Mouse (Mus musculus) limb, embryonic 11.5 days (tissue): Measurements from ENCODE around the gene Tmem81. TPM values are rescaled to one million over a fixed set of nuclear protein-coding genes. Genes with fewer than 3 reads are reported as not detected.

Source experiments
- ATAC-seq: fragments of 200-750 bp; cut with Nextera tagmentation; 2 replicates; pipeline ENCODE4 v1.8.0; 2017; ENCODE audit warnings: low read depth; ENCODE audit not compliant: insufficient number of reproducible peaks, low FRiP score, low TSS enrichment
- DNase-seq: peaks from one replicate; pipeline ENCODE4 v3.0.0-alpha.2; 2015; ENCODE audit warnings: low spot score
- H3K27ac ChIP-seq: fragments of 300-500 bp; sonication (generic); replicated peaks from 2 replicates; pipeline ENCODE4 v1.5.1; 2014; ENCODE audit warnings: low read depth, mild to moderate bottlenecking, low read length
- H3K27me3 ChIP-seq: fragments of 300-500 bp; sonication (generic); 2 replicates; pipeline ENCODE4 v1.6.1; 2014; ENCODE audit warnings: mild to moderate bottlenecking, low read length, mixed read lengths; ENCODE audit not compliant: control insufficient read depth, insufficient read depth
- H3K36me3 ChIP-seq: fragments of 300-500 bp; sonication (generic); 2 replicates; pipeline ENCODE4 v1.6.1; 2014; ENCODE audit warnings: mild to moderate bottlenecking, low read length, moderate library complexity, mixed read lengths; ENCODE audit not compliant: control insufficient read depth, insufficient read depth
- H3K4me1 ChIP-seq: fragments of 300-500 bp; sonication (generic); 2 replicates; pipeline ENCODE4 v1.6.1; 2014; ENCODE audit warnings: low read length, mixed read lengths; ENCODE audit not compliant: control insufficient read depth, insufficient read depth
- H3K4me2 ChIP-seq: fragments of 300-500 bp; sonication (generic); 2 replicates; pipeline ENCODE4 v1.6.1; 2014; ENCODE audit warnings: low read depth, mild to moderate bottlenecking, moderate library complexity; ENCODE audit not compliant: severe bottlenecking
- H3K4me3 ChIP-seq: fragments of 300-500 bp; sonication (generic); 2 replicates; pipeline ENCODE4 v1.5.1; 2014; ENCODE audit warnings: low read depth, low read length
- H3K9ac ChIP-seq: fragments of 300-500 bp; sonication (generic); 2 replicates; pipeline ENCODE4 v1.6.1; 2014; ENCODE audit warnings: mild to moderate bottlenecking, low read length
- H3K9me3 ChIP-seq: fragments of 300-500 bp; sonication (generic); 2 replicates; pipeline ENCODE4 v1.6.1; 2016; ENCODE audit warnings: low read length; ENCODE audit not compliant: control insufficient read depth
- WGBS: fragments of 180-500 bp; shearing (Covaris S2); extraction: QIAGEN DNeasy Blood & Tissue Kit; methylation state at CpG from one replicate; pipeline ENCODE4 v1.1.7; 2014; 5-methylcytosine and 5-hydroxymethylcytosine counted together
- polyA plus RNA-seq: library from polyadenylated mRNA; unstranded; fragments of >200 nt; fragmentation: Nextera tagmentation; extraction: Ambion mirVana; gene quantifications from 2 replicates; pipeline ENCODE4 v1.2.1, GENCODE M21; 2014

Tmem81 gene
- polyA plus RNA-seq, 1 experiment from 2014 or later = 1.5 TPM

GRCm38 (mm10) chr1:132535541-132535940, 29.5 kb downstream of the Tmem81 start:
- Histone ChIP-seq H3K36me3 (no peaks in the 10 kb centered on the region), H3K4me1 (peaks cover 18% of the 10 kb centered on the region), H3K4me2 (no peak overlapping the region), H3K9ac (no peak overlapping the region), H3K9me3 (no peaks in the 10 kb centered on the region), H3K4me3 (no peak overlapping the region), H3K27ac (no peak overlapping the region), H3K27me3 (0 out of 2 replicates have a peak, but pooled peaks cover 4% of the 10 kb centered on the region)
- WGBS = 89% methylated on average over 4 of the region's 4 CpGs
- ATAC-seq = no peak
- no peak for DNase-seq

- Histone ChIP-seq H3K36me3 (no peaks in the 10 kb centered on the region), H3K4me3 (no peak overlapping the region), H3K4me2 (no peak overlapping the region), H3K27me3 (peaks cover 4% of the 10 kb centered on the region), H3K9ac (no peak overlapping the region), H3K4me1 (peaks cover 19% of the 10 kb centered on the region), H3K27ac (no peak overlapping the region), H3K9me3 (no peaks in the 10 kb centered on the region)
- ATAC-seq = no peak
- no peak for DNase-seq
- 74% methylated on average over 3 of the region's 3 CpGs for WGBS
Observed at GRCm38 (mm10) chr1:132536416-132536815, 30.4 kb downstream of the Tmem81 start.

- ATAC-seq = no peak
- Histone ChIP-seq H3K36me3 (no peaks in the 10 kb centered on the region), H3K4me3 (no peak overlapping the region), H3K4me2 (no peak overlapping the region), H3K27me3 (peaks cover 17% of the 10 kb centered on the region), H3K9ac (no peak overlapping the region), H3K4me1 (peaks cover 27% of the 10 kb centered on the region), H3K27ac (no peak overlapping the region), H3K9me3 (no peaks in the 10 kb centered on the region)
- 83% methylated on average over 5 of the region's 5 CpGs for WGBS
- DNase-seq = no peak
Observed at GRCm38 (mm10) chr1:132537736-132538135, 31.7 kb downstream of the Tmem81 start.

GRCm38 (mm10) chr1:132540701-132541100, 34.7 kb downstream of the Tmem81 start:
- H3K27ac ChIP-seq = no peak overlapping the region

GRCm38 (mm10) chr1:132541171-132541823, 35.3 kb downstream of the Tmem81 start:
- Histone ChIP-seq H3K9ac (no peak overlapping the region), H3K4me1 (peaks cover 15% of the 10 kb centered on the region), H3K36me3 (no peaks in the 10 kb centered on the region), H3K27me3 (peaks cover 41% of the 10 kb centered on the region), H3K9me3 (no peaks in the 10 kb centered on the region), H3K27ac (no peak overlapping the region), H3K4me3 (no peak overlapping the region), H3K4me2 (no peak overlapping the region)
- ATAC-seq = peak; percentile 74
- 5% methylated on average over 14 of the region's 14 CpGs for WGBS
- DNase-seq = peak; percentile 86

More at GRCm38 (mm10) chr1:132540701-132541100, 34.7 kb downstream of the Tmem81 start:
- peaks cover 15% of the 10 kb centered on the region for H3K4me1 ChIP-seq
- 59% methylated on average over 7 of the region's 7 CpGs for WGBS
- no peaks in the 10 kb centered on the region for H3K9me3 ChIP-seq
- no peak for ATAC-seq
- no peak overlapping the region for H3K4me3 ChIP-seq
- H3K9ac ChIP-seq = no peak overlapping the region
- H3K4me2 ChIP-seq = no peak overlapping the region
- H3K36me3 ChIP-seq = no peaks in the 10 kb centered on the region
- DNase-seq = no peak
- H3K27me3 ChIP-seq = peaks cover 36% of the 10 kb centered on the region

GRCm38 (mm10) chr1:132541824-132542599, 36.0 kb downstream of the Tmem81 start:
- no peak overlapping the region for H3K27ac ChIP-seq
- no peaks in the 10 kb centered on the region for H3K9me3 ChIP-seq
- H3K4me1 ChIP-seq = peaks cover 15% of the 10 kb centered on the region
- ATAC-seq (0 out of 2 replicates have a peak, but pooled peaks have one; percentile 5), DNase-seq (no peak)
- H3K4me2 ChIP-seq = peak overlapping the region; percentile 56; the same call in 1 of the 2 replicates
- H3K4me3 ChIP-seq = peak overlapping the region; percentile 26
- H3K9ac ChIP-seq = no peak overlapping the region
- H3K36me3 ChIP-seq = no peaks in the 10 kb centered on the region
- whole genome bisulfite sequencing = 7% methylated on average over 5 of the region's 5 CpGs
- H3K27me3 ChIP-seq = peaks cover 41% of the 10 kb centered on the region

- no peak within 1 kb of the TSS for H3K27ac ChIP-seq
- H3K9ac ChIP-seq = no peak within 1 kb of the TSS
- ATAC-seq (no peak), DNase-seq (peak; percentile 50)
- H3K27me3 ChIP-seq = peaks cover 41% of the 10 kb centered on the region
- H3K9me3 ChIP-seq = no peaks in the 10 kb centered on the region
- peak within 1 kb of the TSS; percentile 56 for H3K4me2 ChIP-seq
- peaks cover 15% of the 10 kb centered on the region for H3K4me1 ChIP-seq
- H3K36me3 ChIP-seq = no peaks in the 10 kb centered on the region
- H3K4me3 ChIP-seq = peak within 1 kb of the TSS; percentile 26
- WGBS = 1% methylated on average over 30 of the region's 30 CpGs
Observed at GRCm38 (mm10) chr1:132542762-132543306, 36.8 kb downstream of the Tmem81 start, which contains the start of gene Cntn2. Gene Cntn2, minus strand, starts transcription at chr1:132543256.

- Histone ChIP-seq H3K4me1 (peaks cover 15% of the 10 kb centered on the region), H3K9ac (no peak overlapping the region), H3K27ac (no peak overlapping the region), H3K36me3 (no peaks in the 10 kb centered on the region), H3K4me3 (no peak overlapping the region), H3K9me3 (no peaks in the 10 kb centered on the region), H3K4me2 (no peak overlapping the region), H3K27me3 (peaks cover 41% of the 10 kb centered on the region)
- DNase-seq (no peak), ATAC-seq (no peak)
- 74% methylated on average over 8 of the region's 8 CpGs for WGBS
Observed at GRCm38 (mm10) chr1:132543789-132544188, 37.8 kb downstream of the Tmem81 start.
